Mouse (Mus musculus) monocyte, adult 2 months (primary cell): ENCODE data around the gene Mfsd14a.

ENCODE experiments used
- DNase-seq, 2 experiments: peaks; one replicate each; pipeline ENCODE4 v3.0.0; 2022; ENCODE audit warnings: low spot score in 2 of 2, low read depth in 1 of 2

Gene Mfsd14a

GRCm38 (mm10) chr3:116653278-116653945 lies 9.1 kb downstream of the Mfsd14a start:
- no peak for DNase-seq

GRCm38 (mm10) chr3:116652033-116652446 lies 10.4 kb downstream of the Mfsd14a start:
- no peak for DNase-seq

GRCm38 (mm10) chr3:116650698-116651097 lies 11.8 kb downstream of the Mfsd14a start:
- no peak for DNase-seq

GRCm38 (mm10) chr3:116648805-116649204 lies 13.7 kb downstream of the Mfsd14a start:
- no peak for DNase-seq

- no peak for DNase-seq
These were observed 16.1 kb downstream of the Mfsd14a start for GRCm38 (mm10) chr3:116646387-116646786.

GRCm38 (mm10) chr3:116642373-116642772 lies 20.1 kb downstream of the Mfsd14a start:
- DNase-seq: no peak

GRCm38 (mm10) chr3:116641811-116642371 lies 20.6 kb downstream of the Mfsd14a start:
- no peak for DNase-seq

GRCm38 (mm10) chr3:116640024-116640423 lies 22.5 kb downstream of the Mfsd14a start:
- DNase-seq: no peak

- no peak for DNase-seq
These were observed 23.9 kb downstream of the Mfsd14a start for GRCm38 (mm10) chr3:116638572-116638971.

GRCm38 (mm10) chr3:116637693-116638476 lies 24.6 kb downstream of the Mfsd14a start:
- no peak for DNase-seq

GRCm38 (mm10) chr3:116635799-116636198 lies 26.7 kb downstream of the Mfsd14a start:
- no peak for DNase-seq

- no peak for DNase-seq
These were observed 27.6 kb downstream of the Mfsd14a start for GRCm38 (mm10) chr3:116634853-116635252.

- no peak for DNase-seq
These were observed 28.4 kb downstream of the Mfsd14a start for GRCm38 (mm10) chr3:116634091-116634490.

- no peak for DNase-seq
These were observed 29.5 kb downstream of the Mfsd14a start for GRCm38 (mm10) chr3:116632971-116633370.

- no peak for DNase-seq
These were observed 31.0 kb downstream of the Mfsd14a start for GRCm38 (mm10) chr3:116631459-116631858.

GRCm38 (mm10) chr3:116622641-116623040 lies 39.8 kb downstream of the Mfsd14a start:
- no peak for DNase-seq

GRCm38 (mm10) chr3:116620636-116621370 lies 41.7 kb downstream of the Mfsd14a start:
- no peak for DNase-seq

GRCm38 (mm10) chr3:116618855-116619254 lies 43.6 kb downstream of the Mfsd14a start:
- no peak for DNase-seq

GRCm38 (mm10) chr3:116615318-116616068 lies 47.0 kb downstream of the Mfsd14a start:
- no peak for DNase-seq

- DNase-seq: no peak
These were observed 48.1 kb downstream of the Mfsd14a start, which contains the start of gene Trmt13 for GRCm38 (mm10) chr3:116614295-116614892. Trmt13 (minus strand) TSS chr3:116614587.
